Mouse (Mus musculus) megakaryocyte, embryonic 14.5 days (primary cell): ENCODE measurements around the gene Dusp2.

Experiments
- FLI1 ChIP-seq: IDR thresholded peaks from 2 replicates; pipeline ENCODE4 v1.6.1; 2012; ENCODE audit warnings: low read length, inconsistent platforms, mixed read lengths
- GATA1 ChIP-seq: IDR thresholded peaks from 3 replicates; pipeline ENCODE4 v1.6.1; 2012; ENCODE audit warnings: mixed read lengths, low read length, inconsistent platforms, borderline replicate concordance

DNA sequence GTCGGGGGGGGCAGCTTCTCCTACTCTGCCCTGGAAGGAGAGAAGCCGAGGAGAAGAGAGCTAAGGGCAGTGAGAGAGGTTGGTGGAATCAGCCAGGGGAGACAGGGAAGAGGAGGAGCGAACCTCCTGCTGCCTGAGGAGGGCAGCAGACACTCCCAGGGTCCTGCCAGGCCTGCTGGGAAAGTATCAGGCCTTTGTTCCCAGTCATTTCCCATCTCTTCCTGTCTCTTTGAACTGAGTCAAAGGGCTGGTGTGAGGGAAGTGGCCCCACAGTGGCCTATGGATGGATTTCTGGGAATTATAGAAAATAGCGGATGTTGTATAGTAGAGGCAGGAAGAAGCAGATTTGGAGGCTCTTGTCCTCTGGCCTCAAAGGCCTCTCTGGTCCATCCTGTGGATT is 22.1 kb upstream of the Dusp2 start:
- TF ChIP-seq GATA1 (no peak), FLI1 (no peak)
